Mouse (Mus musculus): Measurements from ENCODE around the gene Surf1. TPM values are rescaled to one million over a fixed set of nuclear protein-coding genes. Genes with fewer than 3 reads are reported as not detected.
"Not testable (repeated sequence)": the region's sequence is repeated elsewhere in the genome, so short reads cannot be mapped to it uniquely, and the experiment has no call there.

Surf1 gene
- polyA plus RNA-seq, 1 experiment from 2014 or later: 77.3 TPM

GRCm38 (mm10) chr2:26905936-26906335 lies 10.4 kb downstream of the Surf1 start:
- ATAC-seq (replicated peaks): no peak
- Histone ChIP-seq H3K27me3 (no peaks in the 10 kb centered on the region), H3K4me2 (replicated peaks) (no peak overlapping the region), H3K4me3 (no peak overlapping the region), H3K9ac (replicated peaks) (no peak overlapping the region), H3K36me3 (peaks cover 36% of the 10 kb centered on the region), H3K9me3 (no peaks in the 10 kb centered on the region), H3K27ac (replicated peaks) (no peak overlapping the region), H3K4me1 (peaks cover 50% of the 10 kb centered on the region)
- WGBS: 86% methylated on average over 2 of the region's 2 CpGs

DNA sequence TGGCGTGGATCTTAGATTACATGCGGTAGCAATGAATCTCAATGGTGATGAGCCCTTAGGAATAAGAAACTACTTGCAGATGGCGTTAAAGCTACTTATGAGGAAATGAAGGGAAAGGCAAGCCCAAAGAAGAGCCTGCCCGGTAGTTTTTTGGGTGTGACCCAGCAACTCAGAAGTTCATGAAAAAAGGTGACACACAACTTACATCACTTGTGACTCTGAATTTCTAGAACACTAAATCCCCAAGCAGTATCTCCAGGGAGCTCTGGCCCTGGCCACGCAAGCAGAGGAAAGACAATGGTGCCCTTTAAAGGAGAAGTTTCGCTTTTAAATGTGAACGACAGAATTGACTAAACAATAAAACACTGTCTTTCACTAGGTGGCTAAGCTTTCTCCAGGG lies 13.0 kb downstream of the Surf1 start:
- peaks cover 36% of the 10 kb centered on the region for H3K4me1 ChIP-seq
- H3K9ac ChIP-seq (replicated peaks): peak overlapping the region; percentile 64
- H3K9me3 ChIP-seq: no peaks in the 10 kb centered on the region
- H3K27me3 ChIP-seq: no peaks in the 10 kb centered on the region
- H3K36me3 ChIP-seq: peaks cover 52% of the 10 kb centered on the region
- peak overlapping the region; percentile 65 for H3K4me2 ChIP-seq (replicated peaks)
- no peak for ATAC-seq (replicated peaks)
- peak overlapping the region; percentile 84 for H3K27ac ChIP-seq (replicated peaks)
- WGBS: 8% methylated on average over 7 of the region's 7 CpGs
- peak overlapping the region; percentile 86 for H3K4me3 ChIP-seq

- Histone ChIP-seq H3K9me3 (no peaks in the 10 kb centered on the region), H3K36me3 (peaks cover 54% of the 10 kb centered on the region), H3K27me3 (no peaks in the 10 kb centered on the region), H3K27ac (replicated peaks) (peak within 1 kb of the TSS; percentile 84), H3K4me2 (replicated peaks) (peak within 1 kb of the TSS; percentile 65), H3K4me3 (peak within 1 kb of the TSS; percentile 86), H3K9ac (replicated peaks) (peak within 1 kb of the TSS; percentile 64), H3K4me1 (peaks cover 30% of the 10 kb centered on the region)
- under 1% methylated on average over 41 of the region's 41 CpGs for WGBS
- peak; percentile 95 for ATAC-seq (replicated peaks)
These were observed 13.7 kb downstream of the Surf1 start, which contains the start of gene Surf6 for GRCm38 (mm10) chr2:26902467-26903220. Gene Surf6, minus strand, starts transcription at chr2:26902879.

GRCm38 (mm10) chr2:26901834-26902400 lies 14.4 kb downstream of the Surf1 start:
- H3K36me3 ChIP-seq: peaks cover 54% of the 10 kb centered on the region
- peaks cover 24% of the 10 kb centered on the region for H3K4me1 ChIP-seq
- ATAC-seq (replicated peaks): no peak
- H3K27me3 ChIP-seq: no peaks in the 10 kb centered on the region
- peak overlapping the region; percentile 65 for H3K4me2 ChIP-seq (replicated peaks)
- peak overlapping the region; percentile 86 for H3K4me3 ChIP-seq
- H3K27ac ChIP-seq (replicated peaks): no peak overlapping the region
- H3K9ac ChIP-seq (replicated peaks): peak overlapping the region; percentile 64
- 15% methylated on average over 7 of the region's 7 CpGs for WGBS
- no peaks in the 10 kb centered on the region for H3K9me3 ChIP-seq

- peaks cover 55% of the 10 kb centered on the region for H3K36me3 ChIP-seq
These were observed 15.6 kb downstream of the Surf1 start for GRCm38 (mm10) chr2:26900731-26901130.

GRCm38 (mm10) chr2:26895898-26896297 lies 20.4 kb downstream of the Surf1 start:
- Histone ChIP-seq H3K4me2 (replicated peaks) (no peak overlapping the region), H3K36me3 (peaks cover 81% of the 10 kb centered on the region), H3K9ac (replicated peaks) (no peak overlapping the region), H3K27ac (replicated peaks) (no peak overlapping the region), H3K27me3 (no peaks in the 10 kb centered on the region), H3K4me1 (peaks cover under 1% of the 10 kb centered on the region; the same call in 1 of the 2 replicates), H3K9me3 (no peaks in the 10 kb centered on the region), H3K4me3 (no peak overlapping the region)
- ATAC-seq (replicated peaks): no peak
- 87% methylated on average over 4 of the region's 4 CpGs for WGBS

More at GRCm38 (mm10) chr2:26900731-26901130, 15.6 kb downstream of the Surf1 start:
- H3K4me2 ChIP-seq (replicated peaks): no peak overlapping the region
- ATAC-seq (replicated peaks): no peak
- H3K27me3 ChIP-seq: no peaks in the 10 kb centered on the region
- WGBS: 89% methylated on average over 1 of the region's 1 CpGs
- H3K4me3 ChIP-seq: no peak overlapping the region
- no peak overlapping the region for H3K9ac ChIP-seq (replicated peaks)
- H3K4me1 ChIP-seq: peaks cover 24% of the 10 kb centered on the region
- H3K27ac ChIP-seq (replicated peaks): no peak overlapping the region
- H3K9me3 ChIP-seq: no peaks in the 10 kb centered on the region

DNA sequence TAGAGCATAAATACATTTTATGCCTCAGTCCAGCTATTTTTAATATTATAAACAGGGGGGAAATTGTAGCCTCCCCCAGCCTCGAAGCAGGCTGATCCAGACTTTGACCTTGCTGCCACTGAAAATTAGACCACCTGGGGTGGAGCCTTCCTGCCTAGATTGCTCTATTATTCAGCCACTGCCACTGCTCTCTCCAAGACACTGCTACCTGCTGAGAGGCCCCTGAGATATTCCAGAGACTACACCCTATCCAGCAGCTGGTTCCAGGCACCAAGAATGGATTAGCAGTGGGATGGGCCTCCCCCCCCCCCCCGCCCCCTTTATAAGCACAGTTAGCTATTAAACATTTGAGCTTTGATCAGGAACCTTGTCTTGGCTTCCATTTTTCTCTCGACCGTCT lies 30.2 kb downstream of the Surf1 start:
- not testable (repeated sequence) for H3K9me3 ChIP-seq; H3K27me3 ChIP-seq; ATAC-seq (replicated peaks); H3K9ac ChIP-seq (replicated peaks); H3K4me2 ChIP-seq (replicated peaks); H3K27ac ChIP-seq (replicated peaks); H3K4me1 ChIP-seq; H3K4me3 ChIP-seq
- WGBS: 52% methylated on average over 4 of the region's 4 CpGs
- peaks cover 22% of the 10 kb centered on the region for H3K36me3 ChIP-seq

- not testable (repeated sequence) for H3K4me2 ChIP-seq (replicated peaks); H3K9me3 ChIP-seq; H3K27me3 ChIP-seq; H3K27ac ChIP-seq (replicated peaks); ATAC-seq (replicated peaks); H3K4me3 ChIP-seq; H3K4me1 ChIP-seq; H3K9ac ChIP-seq (replicated peaks)
- H3K36me3 ChIP-seq: peaks cover 16% of the 10 kb centered on the region
- whole genome bisulfite sequencing: 74% methylated on average over 2 of the region's 2 CpGs
These were observed 30.8 kb downstream of the Surf1 start for GRCm38 (mm10) chr2:26885541-26885940.

- no peak overlapping the region for H3K27ac ChIP-seq (replicated peaks)
- H3K9me3 ChIP-seq: no peaks in the 10 kb centered on the region
- H3K9ac ChIP-seq (replicated peaks): no peak overlapping the region
- H3K4me3 ChIP-seq: no peak overlapping the region
- H3K36me3 ChIP-seq: no peaks in the 10 kb centered on the region
- H3K4me1 ChIP-seq: no peaks in the 10 kb centered on the region
- no peak overlapping the region for H3K4me2 ChIP-seq (replicated peaks)
- H3K27me3 ChIP-seq: no peaks in the 10 kb centered on the region
- ATAC-seq (replicated peaks): no peak
These were observed 37.8 kb downstream of the Surf1 start for GRCm38 (mm10) chr2:26878571-26878970.

DNA sequence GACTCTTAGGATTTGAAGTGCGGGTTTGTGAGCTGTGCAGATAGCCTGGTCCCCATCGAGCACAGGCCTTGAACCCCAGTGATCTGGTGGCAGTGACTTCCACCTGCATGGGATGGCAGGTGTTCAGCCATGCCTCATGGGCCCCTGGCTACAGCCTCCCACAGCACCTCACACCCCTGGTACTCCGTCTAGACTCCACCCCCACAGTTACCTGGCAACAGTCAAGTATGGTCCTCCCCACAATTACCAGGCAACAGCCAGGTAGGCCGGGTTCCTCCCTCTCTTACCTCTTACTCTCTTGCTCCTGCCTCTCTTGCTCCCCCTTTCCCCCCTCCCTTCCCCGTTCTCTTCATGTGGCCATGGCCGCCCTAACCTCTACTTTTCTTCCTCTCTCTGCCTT lies 45.7 kb downstream of the Surf1 start:
- no peak overlapping the region for H3K9ac ChIP-seq (replicated peaks)
- no peak overlapping the region for H3K27ac ChIP-seq (replicated peaks)
- H3K4me1 ChIP-seq: no peaks in the 10 kb centered on the region
- 75% methylated on average over 6 of the region's 6 CpGs for WGBS
- no peaks in the 10 kb centered on the region for H3K27me3 ChIP-seq
- no peak overlapping the region for H3K4me2 ChIP-seq (replicated peaks)
- no peaks in the 10 kb centered on the region for H3K9me3 ChIP-seq
- H3K36me3 ChIP-seq: no peaks in the 10 kb centered on the region
- ATAC-seq (replicated peaks): no peak
- no peak overlapping the region for H3K4me3 ChIP-seq

GRCm38 (mm10) chr2:26864879-26865278 lies 51.5 kb downstream of the Surf1 start, which contains the start of gene Abo:
Gene Abo, minus strand, starts transcription at chr2:26864979.
- no peak for ATAC-seq (replicated peaks)
- no peaks in the 10 kb centered on the region for H3K27me3 ChIP-seq
- no peak within 1 kb of the TSS for H3K4me2 ChIP-seq (replicated peaks)
- H3K9me3 ChIP-seq: no peaks in the 10 kb centered on the region
- H3K9ac ChIP-seq (replicated peaks): no peak within 1 kb of the TSS
- H3K36me3 ChIP-seq: no peaks in the 10 kb centered on the region
- no peak within 1 kb of the TSS for H3K4me3 ChIP-seq
- H3K4me1 ChIP-seq: no peaks in the 10 kb centered on the region
- H3K27ac ChIP-seq (replicated peaks): no peak within 1 kb of the TSS
- 64% methylated on average over 3 of the region's 3 CpGs for whole genome bisulfite sequencing
